Mouse (Mus musculus) 416B (cell line): Measurements from ENCODE around the gene Dgkd.

Experiments used
- DNase-seq: peaks from one replicate; pipeline ENCODE4 v3.0.0; 2011; ENCODE audit warnings: low read depth

Gene Dgkd

GRCm38 (mm10) chr1:87852892-87853600, at the start of gene Dgkd:
Gene Dgkd, plus strand, starts transcription at chr1:87853287.
- DNase-seq: peak; percentile 75

GRCm38 (mm10) chr1:87803576-87803975, 49.5 kb upstream of the Dgkd start, which contains the start of gene Sag:
Gene Sag, plus strand, starts transcription at chr1:87803680.
- DNase-seq: no peak

- no peak for DNase-seq
These were observed 45.3 kb upstream of the Dgkd start for GRCm38 (mm10) chr1:87807751-87808150.

GRCm38 (mm10) chr1:87811391-87811790, 41.7 kb upstream of the Dgkd start:
- DNase-seq: no peak

GRCm38 (mm10) chr1:87812061-87812460, 41.0 kb upstream of the Dgkd start:
- DNase-seq: no peak

- no peak for DNase-seq
These were observed 39.9 kb upstream of the Dgkd start for GRCm38 (mm10) chr1:87813155-87813554.

GRCm38 (mm10) chr1:87813681-87814080, 39.4 kb upstream of the Dgkd start:
- DNase-seq: no peak

GRCm38 (mm10) chr1:87824420-87824995, 28.6 kb upstream of the Dgkd start:
- no peak for DNase-seq

GRCm38 (mm10) chr1:87825281-87825680, 27.8 kb upstream of the Dgkd start:
- no peak for DNase-seq

- peak; percentile 33 for DNase-seq
These were observed 27.1 kb upstream of the Dgkd start for GRCm38 (mm10) chr1:87825991-87826390.

- DNase-seq: no peak
These were observed 26.6 kb upstream of the Dgkd start for GRCm38 (mm10) chr1:87826474-87826873.

- peak; percentile 73 for DNase-seq
These were observed 25.6 kb upstream of the Dgkd start for GRCm38 (mm10) chr1:87827476-87827875.

GRCm38 (mm10) chr1:87828185-87828584, 24.9 kb upstream of the Dgkd start:
- DNase-seq: peak; percentile 77

GRCm38 (mm10) chr1:87828926-87829580, 24.0 kb upstream of the Dgkd start:
- peak; percentile 10 for DNase-seq

- DNase-seq: peak; percentile 50
These were observed 23.4 kb upstream of the Dgkd start for GRCm38 (mm10) chr1:87829621-87830211.

- no peak for DNase-seq
These were observed 16.6 kb upstream of the Dgkd start for GRCm38 (mm10) chr1:87836453-87836852.

GRCm38 (mm10) chr1:87837018-87837417, 16.1 kb upstream of the Dgkd start:
- DNase-seq: no peak

- no peak for DNase-seq
These were observed 12.5 kb upstream of the Dgkd start for GRCm38 (mm10) chr1:87840411-87841208.

GRCm38 (mm10) chr1:87846801-87847474, 6.1 kb upstream of the Dgkd start:
- peak; percentile 43 for DNase-seq

- no peak for DNase-seq
These were observed 5.5 kb upstream of the Dgkd start for GRCm38 (mm10) chr1:87847475-87848168.
